Mouse (Mus musculus) kidney, postnatal 14 days (tissue): ENCODE results near the gene Slc45a3.

ENCODE experiments used
- DNase-seq: peaks from one replicate; pipeline ENCODE4 v3.0.0; 2022; ENCODE audit warnings: mixed read lengths

Slc45a3 gene

DNA sequence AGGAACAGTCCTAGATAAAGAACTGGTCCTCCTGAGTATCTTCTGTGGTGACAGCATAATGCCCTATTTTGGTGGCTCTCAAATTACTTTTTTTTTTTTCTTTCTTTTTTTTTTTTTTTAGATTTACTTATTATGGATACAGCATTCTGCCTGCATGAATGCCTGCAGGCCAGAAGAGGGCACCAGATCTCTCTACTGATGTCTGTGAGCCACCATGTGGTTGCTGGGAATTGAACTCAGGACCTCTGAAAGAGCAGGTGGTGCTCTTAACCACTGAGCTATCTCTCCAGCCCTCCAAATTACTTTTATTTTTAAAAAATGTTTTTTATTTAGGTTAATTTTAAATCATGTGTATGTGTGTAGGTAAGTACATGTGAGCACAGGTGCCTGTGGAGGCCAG lies 37.7 kb downstream of the Slc45a3 start:
- DNase-seq, result no peak

- DNase-seq, result no peak
Observed at GRCm38 (mm10) chr1:132001880-132002330, 39.1 kb downstream of the Slc45a3 start.

DNA sequence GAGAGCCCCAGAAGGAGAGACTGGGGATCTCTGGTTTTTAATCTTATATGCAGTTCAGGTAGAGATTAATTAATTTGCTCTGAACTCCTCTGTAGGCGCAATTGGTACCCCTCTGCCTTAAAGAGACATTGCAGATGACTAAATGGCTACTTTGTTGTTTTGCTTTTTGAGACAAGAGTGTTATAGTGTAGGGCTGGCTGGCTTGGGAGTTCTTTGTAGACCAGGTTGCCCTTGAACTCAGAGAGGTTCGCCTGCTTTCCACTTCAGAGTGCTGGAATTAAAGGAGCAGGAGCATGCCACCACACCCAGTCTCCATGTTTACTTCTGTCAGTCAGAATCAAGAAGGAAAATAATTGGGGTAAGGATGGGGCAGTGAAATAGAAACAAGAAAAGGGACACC lies 40.3 kb downstream of the Slc45a3 start:
- DNase-seq, result no peak

DNA sequence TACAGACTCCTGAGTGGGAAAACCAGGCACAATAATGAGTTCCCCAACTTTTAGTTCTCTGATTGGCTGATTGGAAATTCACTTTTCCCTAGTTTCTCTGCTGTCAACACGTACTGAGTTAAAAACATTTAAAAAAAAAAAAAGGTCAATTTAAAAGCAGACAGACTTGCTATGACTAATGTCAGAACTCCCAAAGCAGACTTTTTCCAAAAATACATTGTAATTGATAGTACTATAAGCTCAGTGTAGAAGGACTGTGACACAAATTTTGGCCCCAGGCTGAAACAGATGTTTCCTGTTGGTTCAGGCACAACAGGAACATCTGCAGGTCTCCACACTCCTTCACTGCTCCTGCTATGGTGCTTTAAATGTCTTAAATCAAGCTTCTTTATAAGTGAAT lies 41.0 kb downstream of the Slc45a3 start:
- DNase-seq, result peak; percentile 51

GRCm38 (mm10) chr1:132004574-132005180 lies 41.9 kb downstream of the Slc45a3 start:
- no peak for DNase-seq

DNA sequence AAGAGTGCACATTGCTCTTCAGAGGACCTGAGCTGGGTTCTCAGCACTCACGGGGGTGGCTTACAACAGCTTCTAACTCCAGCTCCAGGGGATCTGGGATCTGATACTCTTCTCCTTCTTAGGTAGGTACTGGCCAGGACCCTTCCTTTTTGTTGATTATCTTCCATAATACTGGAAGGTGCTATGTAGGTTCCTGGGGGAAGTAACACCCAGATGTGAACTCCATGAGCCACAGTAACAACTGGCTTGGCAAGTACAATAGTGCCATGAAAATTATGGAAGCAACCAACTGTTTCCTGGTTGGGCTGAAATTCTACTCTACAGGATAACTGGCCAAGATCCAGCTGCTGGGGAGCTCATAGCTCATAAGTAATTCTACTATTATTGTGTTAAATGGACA lies 42.7 kb downstream of the Slc45a3 start:
- no peak for DNase-seq

DNA sequence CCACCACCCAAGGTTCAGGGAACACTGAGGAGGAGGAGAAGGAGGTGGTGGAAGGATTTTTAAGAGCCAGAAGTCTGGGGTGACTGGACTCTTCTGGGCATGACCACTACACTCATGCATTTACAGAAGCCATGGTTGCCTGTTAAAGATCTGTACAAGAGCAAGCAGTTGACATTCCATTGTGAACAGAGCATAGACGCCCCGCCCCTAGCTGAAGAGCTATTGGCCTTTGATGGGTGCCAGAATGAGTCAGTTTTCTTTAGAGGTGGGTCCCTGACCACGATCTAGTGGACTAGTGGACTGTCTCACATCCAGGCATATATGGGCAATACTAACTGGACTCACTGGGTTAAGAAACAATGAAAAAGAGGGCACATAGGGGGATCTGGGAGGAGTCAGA lies 43.3 kb downstream of the Slc45a3 start:
- no peak for DNase-seq

GRCm38 (mm10) chr1:132006721-132007120 lies 44.0 kb downstream of the Slc45a3 start:
- no peak for DNase-seq

GRCm38 (mm10) chr1:132007282-132007815 lies 44.6 kb downstream of the Slc45a3 start, which contains the start of gene Elk4:
Elk4 (plus strand) TSS chr1:132007607.
- peak; percentile 96 for DNase-seq

DNA sequence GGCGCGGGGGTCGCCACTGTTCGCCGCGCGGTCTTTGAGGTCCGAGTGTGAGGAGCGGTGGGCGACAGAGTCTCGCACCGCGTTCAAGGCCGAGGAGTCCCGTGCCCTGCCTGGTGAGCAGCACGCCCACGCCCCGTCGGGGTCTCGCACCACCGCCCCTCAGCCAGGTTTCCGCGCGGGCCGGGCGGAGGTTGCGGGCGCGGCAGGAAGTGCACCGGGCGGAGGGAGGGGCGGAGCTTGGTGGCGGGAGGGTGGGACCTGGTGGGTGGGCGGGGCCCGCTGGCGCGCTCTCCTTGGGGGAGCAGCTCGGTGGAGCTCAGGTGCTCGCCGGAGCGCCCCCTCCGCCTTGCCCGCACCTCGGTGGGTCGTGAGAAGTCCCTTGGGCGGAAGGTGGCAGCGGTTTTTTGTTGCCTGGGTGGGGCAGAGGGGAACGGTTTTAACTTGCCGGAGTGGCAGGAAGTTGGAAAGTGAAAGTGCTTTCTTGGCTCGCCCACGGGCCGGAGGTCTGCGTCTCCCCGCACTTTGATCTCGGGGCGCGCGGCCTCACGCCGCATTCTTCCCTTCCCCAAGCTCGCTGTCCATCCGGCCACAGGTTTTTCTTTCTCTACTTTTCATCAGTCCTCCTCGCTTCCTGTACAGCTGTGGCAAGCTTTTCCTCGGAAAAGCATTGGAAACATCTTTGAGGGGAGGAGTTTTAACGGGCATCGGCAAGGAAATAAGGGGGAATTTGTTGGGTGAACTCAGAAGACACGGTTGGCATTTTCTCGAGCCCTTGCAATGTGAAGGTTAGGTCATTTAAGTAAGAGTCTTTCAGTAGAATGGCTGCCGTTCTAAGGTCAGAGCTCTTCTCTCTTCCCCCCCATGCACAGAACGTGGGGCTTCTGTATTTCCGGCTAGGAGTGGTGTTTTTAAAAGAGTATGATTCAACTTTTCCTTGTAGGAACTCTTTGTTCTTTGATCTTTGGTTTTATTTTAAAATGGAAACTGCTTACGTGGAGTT lies 45.4 kb downstream of the Slc45a3 start:
- peak; percentile 92 for DNase-seq

DNA sequence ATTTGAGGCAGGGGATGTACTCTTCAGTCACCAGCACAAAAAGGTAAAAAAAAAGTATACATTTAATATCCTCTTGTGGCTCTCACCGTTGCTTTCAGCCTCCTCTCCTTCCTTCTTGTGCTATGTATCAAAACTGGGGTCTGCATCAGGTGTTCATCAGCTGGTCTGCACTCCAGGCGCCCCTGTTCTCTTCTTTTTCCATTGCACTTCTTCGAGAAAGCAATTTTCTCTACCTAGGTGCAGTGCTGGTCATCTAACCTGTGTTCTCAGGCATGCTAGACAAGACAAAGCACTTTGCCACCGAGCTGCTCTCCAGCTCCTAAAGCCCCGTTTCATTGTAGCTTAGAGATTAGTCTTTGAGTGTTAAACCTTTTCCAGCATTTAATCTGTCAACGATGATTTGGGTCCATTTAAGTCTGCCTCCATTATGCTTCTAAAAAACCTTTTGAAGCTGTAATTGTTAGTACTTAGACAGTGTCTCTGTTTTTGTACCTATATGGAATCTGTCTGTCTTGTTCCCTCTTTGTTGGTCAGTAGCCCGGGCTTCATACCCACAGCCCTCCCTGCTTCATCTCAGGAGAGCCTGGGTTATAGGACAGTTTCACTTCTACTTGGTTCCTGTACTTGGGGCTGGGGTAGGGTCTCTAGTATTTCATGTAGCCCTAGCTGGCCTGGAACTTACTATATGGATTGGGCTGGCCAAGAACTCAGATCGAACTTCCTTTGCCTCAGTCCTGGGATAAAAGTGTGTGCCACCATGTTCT lies 46.3 kb downstream of the Slc45a3 start:
- no peak for DNase-seq

- DNase-seq, result no peak
Observed at GRCm38 (mm10) chr1:132010632-132011501, 48.1 kb downstream of the Slc45a3 start.

GRCm38 (mm10) chr1:132011785-132012184 lies 49.0 kb downstream of the Slc45a3 start:
- no peak for DNase-seq

GRCm38 (mm10) chr1:132012861-132013260 lies 50.1 kb downstream of the Slc45a3 start:
- no peak for DNase-seq

DNA sequence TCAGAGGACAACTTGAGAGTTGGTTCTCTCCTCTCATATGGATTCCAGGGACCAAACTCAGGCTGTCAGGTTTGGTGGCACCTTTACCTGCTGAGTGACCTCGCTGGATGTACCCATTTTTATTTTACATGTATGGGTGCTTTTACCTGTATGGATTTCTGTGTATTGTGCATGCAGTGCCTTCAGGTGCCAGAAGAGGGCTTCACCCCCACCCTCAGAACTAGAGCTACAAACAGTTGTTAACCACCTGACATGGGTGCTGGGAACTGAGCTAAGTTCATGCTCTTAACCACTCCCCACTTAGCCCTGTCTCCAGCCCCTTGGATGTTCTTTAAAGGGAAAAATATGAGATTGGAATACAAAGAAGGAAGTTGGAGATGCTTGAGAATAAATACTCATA lies 52.0 kb downstream of the Slc45a3 start:
- no peak for DNase-seq

GRCm38 (mm10) chr1:132016691-132017090 lies 53.9 kb downstream of the Slc45a3 start:
- no peak for DNase-seq

DNA sequence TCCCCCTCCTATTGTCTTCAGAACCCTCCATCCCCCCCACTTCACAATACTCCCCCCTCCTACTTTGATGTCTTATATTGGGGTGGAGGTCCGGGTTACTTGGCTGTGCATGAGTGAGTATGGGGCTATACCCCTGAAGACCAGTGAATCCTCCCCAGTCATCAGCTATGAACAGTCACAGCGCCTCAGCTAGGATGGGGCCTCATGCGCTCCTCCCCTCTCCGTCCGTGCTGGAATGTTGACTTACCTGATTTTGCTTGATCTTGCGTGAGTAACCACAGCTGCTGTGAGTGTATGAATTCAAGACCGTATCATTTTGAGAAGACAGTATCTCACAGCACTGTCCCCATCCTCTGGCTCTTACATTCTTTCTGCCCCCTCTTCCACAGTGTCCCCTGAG lies 57.1 kb downstream of the Slc45a3 start:
- DNase-seq, result no peak

DNA sequence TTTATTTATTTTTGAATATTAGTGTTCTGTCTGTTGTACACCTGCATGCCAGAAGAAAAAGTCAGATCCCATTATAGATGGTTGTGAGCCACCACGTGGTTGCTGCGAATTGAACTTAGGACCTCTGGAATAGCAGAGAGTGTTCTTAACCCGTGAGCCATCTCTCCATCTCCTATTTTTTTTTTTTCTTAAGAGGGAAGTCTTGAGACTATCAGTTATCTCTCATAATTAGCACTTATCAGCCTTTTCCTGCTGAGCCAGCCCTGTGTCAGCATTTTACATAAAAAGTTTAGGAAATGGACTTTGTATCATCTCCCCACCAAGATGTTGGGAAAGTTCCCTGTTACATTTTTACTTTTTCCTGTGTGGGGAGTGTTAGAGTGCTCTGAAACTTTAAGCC lies 59.3 kb downstream of the Slc45a3 start:
- DNase-seq, result no peak

GRCm38 (mm10) chr1:132026925-132027646 lies 64.3 kb downstream of the Slc45a3 start:
- no peak for DNase-seq

DNA sequence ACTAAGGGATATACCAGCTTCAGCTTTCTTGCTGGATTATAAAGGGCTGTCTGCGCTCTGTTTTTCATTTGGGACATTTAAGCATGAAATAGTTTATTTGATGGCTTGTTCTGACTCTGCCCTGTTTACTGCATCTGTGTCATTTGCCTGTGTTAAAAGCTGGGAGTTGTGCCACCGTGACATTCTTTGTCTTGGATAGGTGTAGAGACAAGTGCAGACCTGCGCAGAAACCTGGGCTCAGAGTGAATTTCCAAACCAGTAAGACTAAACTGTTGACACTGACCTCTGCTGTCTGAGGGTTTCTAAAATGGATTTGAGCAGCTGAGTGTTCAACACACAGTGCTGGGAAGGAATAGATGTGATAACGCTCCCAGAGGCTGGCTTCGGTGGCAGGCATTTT lies 65.2 kb downstream of the Slc45a3 start:
- no peak for DNase-seq

DNA sequence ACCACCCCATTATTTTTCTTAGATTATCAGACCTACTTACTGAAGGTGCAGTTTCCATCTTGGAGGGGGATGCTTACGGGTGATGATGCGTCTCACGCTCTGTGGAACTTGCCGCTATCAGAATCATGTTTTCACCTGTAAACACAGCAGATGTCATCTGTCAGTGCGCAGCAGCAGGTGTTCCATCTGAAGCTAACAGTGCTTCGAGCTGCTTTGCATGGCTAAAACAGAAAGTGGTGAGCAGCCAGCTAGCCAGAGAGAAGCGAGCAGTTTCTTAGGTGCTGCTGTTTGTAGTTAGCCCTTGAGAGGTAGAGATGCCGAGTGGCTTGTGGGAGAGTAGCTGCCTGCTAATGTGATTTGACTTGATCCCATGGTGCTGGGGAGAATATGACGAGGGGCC lies 65.6 kb downstream of the Slc45a3 start:
- no peak for DNase-seq
